Mouse (Mus musculus): ENCODE measurements around the gene Igdcc3. TPM values are rescaled to one million over a fixed set of nuclear protein-coding genes. Genes with fewer than 3 reads are reported as not detected.

The Igdcc3 gene
- polyA plus RNA-seq, 1 experiment from 2014 or later = 145 TPM

GRCm38 (mm10) chr9:65128123-65128815, 12.7 kb upstream of the Igdcc3 start:
- H3K9me3 ChIP-seq (ENCODE audit: control insufficient read depth, low read length) = no peaks in the 10 kb centered on the region
- H3K36me3 ChIP-seq (ENCODE audit: control insufficient read depth, insufficient read depth, low read length) = peaks cover 2% of the 10 kb centered on the region; the same call in 1 of the 2 replicates
- no peak overlapping the region for H3K4me3 ChIP-seq (ENCODE audit: low read depth, low read length)
- peak overlapping the region; percentile 20; the same call in 1 of the 2 replicates for H3K4me2 ChIP-seq
- H3K9ac ChIP-seq (ENCODE audit: low read length) = 0 out of 2 replicates have a peak overlapping the region, but pooled peaks have one; percentile 6
- H3K27ac ChIP-seq (ENCODE audit: low read depth, low read length) = no peak overlapping the region
- DNase-seq (ENCODE audit: low spot score, missing footprints) (peak; percentile 93), ATAC-seq (ENCODE audit: low FRiP score) (peak; percentile 71; the same call in 1 of the 2 replicates)
- peaks cover 17% of the 10 kb centered on the region for H3K4me1 ChIP-seq (ENCODE audit: control insufficient read depth, insufficient read depth, low read length)
- H3K27me3 ChIP-seq (ENCODE audit: control insufficient read depth, insufficient read depth, low read length) = peaks cover 3% of the 10 kb centered on the region; the same call in 1 of the 2 replicates
- WGBS = 8% methylated on average over 25 of the region's 25 CpGs

- DNase-seq (ENCODE audit: low spot score, missing footprints) (no peak), ATAC-seq (ENCODE audit: low FRiP score) (no peak)
- Histone ChIP-seq H3K4me3 (ENCODE audit: low read depth, low read length) (no peak overlapping the region), H3K4me2 (no peak overlapping the region), H3K27ac (ENCODE audit: low read depth, low read length) (no peak overlapping the region), H3K9ac (ENCODE audit: low read length) (no peak overlapping the region), H3K4me1 (ENCODE audit: control insufficient read depth, insufficient read depth, low read length) (peaks cover 19% of the 10 kb centered on the region), H3K9me3 (ENCODE audit: control insufficient read depth, low read length) (no peaks in the 10 kb centered on the region), H3K27me3 (ENCODE audit: control insufficient read depth, insufficient read depth, low read length) (peaks cover 8% of the 10 kb centered on the region; the same call in 1 of the 2 replicates), H3K36me3 (ENCODE audit: control insufficient read depth, insufficient read depth, low read length) (no peaks in the 10 kb centered on the region)
- 85% methylated on average over 5 of the region's 5 CpGs for WGBS
Measured at GRCm38 (mm10) chr9:65131717-65132116, 9.3 kb upstream of the Igdcc3 start.

DNA sequence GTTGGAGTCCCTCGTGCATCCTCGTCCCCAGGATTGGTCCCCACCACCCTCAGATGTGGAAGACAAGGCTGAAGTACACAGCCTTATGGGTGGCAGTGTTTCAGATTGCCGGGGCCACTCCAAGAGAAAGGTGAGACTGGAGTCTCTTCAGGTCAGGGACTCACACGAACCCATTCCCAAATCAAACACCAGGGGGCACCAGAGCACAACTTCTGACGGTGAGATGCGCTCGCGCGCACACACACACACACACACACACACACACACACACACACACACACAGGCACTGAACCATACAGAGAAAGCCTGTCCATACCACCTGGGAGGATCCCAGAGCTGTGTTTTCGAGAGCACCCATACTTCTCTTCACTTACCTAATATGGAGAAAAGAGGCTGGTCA, 7.2 kb upstream of the Igdcc3 start:
- Histone ChIP-seq H3K27ac (ENCODE audit: low read depth, low read length) (no peak overlapping the region), H3K9me3 (ENCODE audit: control insufficient read depth, low read length) (no peaks in the 10 kb centered on the region)
- ATAC-seq (ENCODE audit: low FRiP score) = peak; percentile 56

DNA sequence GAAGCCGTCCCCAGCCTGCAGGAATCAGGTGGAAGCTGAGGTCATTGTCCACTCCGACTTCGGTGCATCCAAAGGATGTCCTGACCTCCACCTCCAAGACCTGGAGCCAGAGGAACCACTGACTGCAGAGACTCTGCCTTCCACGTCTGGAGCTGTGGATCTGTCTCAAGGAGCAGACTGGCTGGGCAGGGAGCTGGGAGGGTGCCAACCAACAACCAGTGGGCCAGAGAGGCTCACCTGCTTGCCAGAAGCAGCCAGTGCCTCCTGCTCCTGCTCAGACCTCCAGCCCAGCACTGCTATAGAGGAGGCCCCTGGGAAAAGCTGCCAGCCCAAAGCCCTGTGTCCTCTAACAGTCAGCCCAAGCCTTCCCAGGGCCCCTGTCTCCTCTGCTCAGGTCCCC, 5.9 kb upstream of the Igdcc3 start:
- Histone ChIP-seq H3K27me3 (ENCODE audit: control insufficient read depth, insufficient read depth, low read length) (peaks cover 8% of the 10 kb centered on the region; the same call in 1 of the 2 replicates), H3K4me2 (no peak overlapping the region), H3K36me3 (ENCODE audit: control insufficient read depth, insufficient read depth, low read length) (no peaks in the 10 kb centered on the region), H3K4me3 (ENCODE audit: low read depth, low read length) (no peak overlapping the region), H3K27ac (ENCODE audit: low read depth, low read length) (no peak overlapping the region), H3K9me3 (ENCODE audit: control insufficient read depth, low read length) (no peaks in the 10 kb centered on the region), H3K4me1 (ENCODE audit: control insufficient read depth, insufficient read depth, low read length) (peaks cover 24% of the 10 kb centered on the region), H3K9ac (ENCODE audit: low read length) (0 out of 2 replicates have a peak overlapping the region, but pooled peaks have one; percentile 22)
- 85% methylated on average over 4 of the region's 4 CpGs for WGBS
- DNase-seq (ENCODE audit: low spot score, missing footprints) (no peak), ATAC-seq (ENCODE audit: low FRiP score) (no peak)

More for the DNA sequence above, 7.2 kb upstream of the Igdcc3 start:
- Histone ChIP-seq H3K9ac (ENCODE audit: low read length) (no peak overlapping the region; the same call in 1 of the 2 replicates), H3K4me1 (ENCODE audit: control insufficient read depth, insufficient read depth, low read length) (peaks cover 14% of the 10 kb centered on the region), H3K4me3 (ENCODE audit: low read depth, low read length) (no peak overlapping the region), H3K36me3 (ENCODE audit: control insufficient read depth, insufficient read depth, low read length) (no peaks in the 10 kb centered on the region), H3K27me3 (ENCODE audit: control insufficient read depth, insufficient read depth, low read length) (peaks cover 8% of the 10 kb centered on the region; the same call in 1 of the 2 replicates), H3K4me2 (no peak overlapping the region)
- 6% methylated on average over 10 of the region's 10 CpGs for WGBS
- DNase-seq (ENCODE audit: low spot score, missing footprints) = peak; percentile 99

DNA sequence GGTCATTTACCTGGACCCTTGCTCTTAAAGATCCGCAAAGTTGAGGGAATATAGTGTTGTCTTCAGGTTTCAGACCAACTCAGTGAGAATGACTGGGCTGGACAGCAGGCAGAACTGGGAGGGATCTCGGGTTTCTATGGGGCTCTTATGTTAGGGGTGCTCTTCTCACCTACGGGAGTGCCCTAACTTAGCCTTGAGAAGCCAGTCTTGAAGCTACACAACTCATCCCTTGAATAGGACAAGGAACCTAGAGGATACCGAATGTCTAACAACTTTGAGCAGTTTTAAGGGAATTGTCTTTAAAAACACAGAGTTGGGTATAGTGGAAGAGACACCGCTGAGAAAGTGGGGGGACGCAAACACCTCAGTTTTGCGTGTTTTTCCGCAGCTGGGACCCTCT, 498 bp upstream of the Igdcc3 start:
- peak overlapping the region; percentile 96 for H3K27ac ChIP-seq (ENCODE audit: low read depth, low read length)
- peaks cover 48% of the 10 kb centered on the region for H3K4me1 ChIP-seq (ENCODE audit: control insufficient read depth, insufficient read depth, low read length)
- peak overlapping the region; percentile 99 for H3K9ac ChIP-seq (ENCODE audit: low read length)
- peak; percentile 95 for DNase-seq (ENCODE audit: low spot score, missing footprints)
- peak overlapping the region; percentile 99 for H3K4me3 ChIP-seq (ENCODE audit: low read depth, low read length)
- 1% methylated on average over 8 of the region's 8 CpGs for WGBS
- peaks cover 13% of the 10 kb centered on the region; the same call in 1 of the 2 replicates for H3K36me3 ChIP-seq (ENCODE audit: control insufficient read depth, insufficient read depth, low read length)
- H3K9me3 ChIP-seq (ENCODE audit: control insufficient read depth, low read length) = no peaks in the 10 kb centered on the region
- peak overlapping the region; percentile 62 for H3K4me2 ChIP-seq
- H3K27me3 ChIP-seq (ENCODE audit: control insufficient read depth, insufficient read depth, low read length) = no peaks in the 10 kb centered on the region; the same call in 1 of the 2 replicates
- ATAC-seq (ENCODE audit: low FRiP score) = 0 out of 2 replicates have a peak, but pooled peaks have one; percentile 3

DNA sequence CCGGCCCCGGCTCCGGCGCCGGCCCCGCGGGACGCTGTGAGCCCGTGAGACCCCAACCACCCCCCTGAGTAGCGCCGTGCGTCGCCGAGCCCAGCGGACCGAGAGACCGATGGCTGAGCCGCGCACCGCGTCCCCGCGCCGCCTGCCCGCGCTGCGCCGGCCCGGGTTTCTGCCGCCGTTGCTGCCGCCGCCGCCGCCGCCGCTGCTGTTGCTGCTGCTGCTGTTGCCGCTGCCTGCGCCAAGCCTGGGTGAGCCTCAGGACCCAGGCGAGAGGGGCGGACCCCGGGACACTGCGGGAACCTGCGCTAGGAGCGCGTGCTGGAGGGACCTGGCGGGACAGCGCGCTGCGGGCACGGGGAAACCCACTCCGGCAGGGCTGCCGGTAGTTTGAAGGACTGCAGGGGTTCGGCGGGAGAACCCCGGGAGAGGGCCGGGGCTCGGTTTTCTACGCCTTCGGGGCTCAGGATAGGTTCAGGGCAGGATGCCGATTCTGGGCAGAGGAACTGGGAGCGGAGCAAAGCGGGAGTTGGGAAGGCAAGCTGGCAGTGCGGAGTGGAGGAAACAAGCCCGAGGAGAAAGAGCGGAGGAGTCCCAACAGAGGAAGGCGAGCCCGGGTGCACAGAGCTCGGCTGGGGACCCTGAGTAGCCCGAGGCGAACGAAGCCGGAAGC, 452 bp downstream of the Igdcc3 start:
- Histone ChIP-seq H3K4me3 (ENCODE audit: low read depth, low read length) (peak overlapping the region; percentile 99), H3K9me3 (ENCODE audit: control insufficient read depth, low read length) (no peaks in the 10 kb centered on the region), H3K27me3 (ENCODE audit: control insufficient read depth, insufficient read depth, low read length) (no peaks in the 10 kb centered on the region), H3K4me1 (ENCODE audit: control insufficient read depth, insufficient read depth, low read length) (peaks cover 56% of the 10 kb centered on the region), H3K27ac (ENCODE audit: low read depth, low read length) (peak overlapping the region; percentile 96), H3K36me3 (ENCODE audit: control insufficient read depth, insufficient read depth, low read length) (peaks cover 21% of the 10 kb centered on the region; the same call in 1 of the 2 replicates), H3K9ac (ENCODE audit: low read length) (peak overlapping the region; percentile 99), H3K4me2 (peak overlapping the region; percentile 62)
- under 1% methylated on average over 54 of the region's 73 CpGs for WGBS
- ATAC-seq (ENCODE audit: low FRiP score) = peak; percentile 47; the same call in 1 of the 2 replicates
- peak; percentile 96 for DNase-seq (ENCODE audit: low spot score, missing footprints)

DNA sequence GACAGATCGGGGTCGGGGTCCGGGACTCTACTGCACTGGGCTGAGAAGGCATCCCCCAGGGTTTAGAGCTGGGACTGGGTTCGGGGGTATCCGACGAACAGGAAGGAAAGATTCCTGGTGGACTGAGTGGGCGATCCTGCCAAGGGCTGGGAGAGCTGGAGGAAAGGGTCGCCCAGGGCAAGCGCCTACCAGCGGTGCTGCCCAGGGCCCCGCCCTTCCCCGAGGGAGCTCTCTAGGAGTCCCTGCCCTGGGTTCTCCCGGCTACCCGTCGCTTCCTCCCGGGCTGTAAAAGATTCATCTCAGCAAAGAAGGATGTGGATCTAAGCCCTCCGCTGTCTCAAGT, 958 bp downstream of the Igdcc3 start:
- ATAC-seq (ENCODE audit: low FRiP score) = peak; percentile 51
- WGBS = under 1% methylated on average over 17 of the region's 17 CpGs

DNA sequence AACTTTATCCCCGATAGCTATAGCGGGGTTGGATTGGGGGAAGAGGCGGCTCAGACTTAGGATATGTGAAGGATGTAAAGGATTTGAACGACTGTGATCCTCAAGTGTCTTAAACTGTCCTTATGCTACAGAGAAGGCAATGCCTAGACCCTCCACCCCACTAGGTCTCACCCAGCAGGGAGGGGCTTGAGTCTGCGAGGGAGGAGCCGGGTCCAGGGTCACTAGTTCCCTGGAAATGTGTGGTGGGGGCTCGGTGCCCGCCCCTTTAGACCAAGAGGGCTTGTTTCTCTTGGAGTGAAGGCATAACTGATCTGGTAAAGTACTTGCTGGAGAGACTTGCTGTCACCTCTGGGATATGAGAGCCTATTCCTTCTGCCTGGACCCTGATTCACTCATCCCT, 1.4 kb downstream of the Igdcc3 start:
- Histone ChIP-seq H3K9me3 (ENCODE audit: control insufficient read depth, low read length) (no peaks in the 10 kb centered on the region), H3K27ac (ENCODE audit: low read depth, low read length) (peak overlapping the region; percentile 96), H3K4me2 (peak overlapping the region; percentile 62), H3K9ac (ENCODE audit: low read length) (peak overlapping the region; percentile 99), H3K27me3 (ENCODE audit: control insufficient read depth, insufficient read depth, low read length) (no peaks in the 10 kb centered on the region), H3K4me1 (ENCODE audit: control insufficient read depth, insufficient read depth, low read length) (peaks cover 60% of the 10 kb centered on the region), H3K4me3 (ENCODE audit: low read depth, low read length) (peak overlapping the region; percentile 99), H3K36me3 (ENCODE audit: control insufficient read depth, insufficient read depth, low read length) (peaks cover 27% of the 10 kb centered on the region; the same call in 1 of the 2 replicates)
- no peak for DNase-seq (ENCODE audit: low spot score, missing footprints)
- ATAC-seq (ENCODE audit: low FRiP score) = peak; percentile 60
- under 1% methylated on average over 8 of the region's 8 CpGs for WGBS

More for the DNA sequence above, 958 bp downstream of the Igdcc3 start:
- Histone ChIP-seq H3K4me3 (ENCODE audit: low read depth, low read length) (peak overlapping the region; percentile 99), H3K27me3 (ENCODE audit: control insufficient read depth, insufficient read depth, low read length) (no peaks in the 10 kb centered on the region), H3K4me2 (peak overlapping the region; percentile 62), H3K9ac (ENCODE audit: low read length) (peak overlapping the region; percentile 99), H3K4me1 (ENCODE audit: control insufficient read depth, insufficient read depth, low read length) (peaks cover 59% of the 10 kb centered on the region), H3K36me3 (ENCODE audit: control insufficient read depth, insufficient read depth, low read length) (peaks cover 23% of the 10 kb centered on the region; the same call in 1 of the 2 replicates), H3K27ac (ENCODE audit: low read depth, low read length) (peak overlapping the region; percentile 96), H3K9me3 (ENCODE audit: control insufficient read depth, low read length) (no peaks in the 10 kb centered on the region)
- peak; percentile 96 for DNase-seq (ENCODE audit: low spot score, missing footprints)

All from midbrain, embryonic 11.5 days (tissue).